Mouse (Mus musculus): ENCODE results near the gene Snai1. TPM values are rescaled to one million over a fixed set of nuclear protein-coding genes. Genes with fewer than 3 reads are reported as not detected.

Snai1 gene
- total RNA-seq, 2 experiments from 2014 or later: 0.27 to 0.75 TPM

DNA sequence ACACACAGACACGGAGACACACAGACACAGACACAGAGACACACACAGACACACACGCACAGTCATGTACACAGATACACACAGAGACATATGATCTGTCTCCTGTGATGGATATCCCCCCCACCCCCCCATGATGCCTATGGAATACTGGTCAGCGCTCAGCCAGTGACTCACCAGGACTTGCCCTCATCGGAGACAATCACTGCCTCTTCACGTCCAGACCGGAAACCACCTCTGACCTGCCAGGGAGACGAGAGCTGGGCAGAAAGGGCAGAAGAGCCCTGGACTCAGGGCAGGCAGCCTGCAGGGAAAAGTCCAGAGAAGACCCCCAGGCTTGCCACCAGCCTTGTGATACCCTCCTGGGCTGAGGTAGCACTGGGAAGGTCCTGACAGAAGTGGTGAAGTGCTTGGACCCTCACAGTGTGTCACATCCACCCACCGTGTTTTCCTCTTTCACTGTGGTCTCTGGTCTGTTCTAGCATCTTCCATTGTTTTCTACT, 38.2 kb downstream of the Snai1 start:
- no peak for DNase-seq (ENCODE audit: extremely low spot score in 1 of 2, low spot score in 1 of 2)

DNA sequence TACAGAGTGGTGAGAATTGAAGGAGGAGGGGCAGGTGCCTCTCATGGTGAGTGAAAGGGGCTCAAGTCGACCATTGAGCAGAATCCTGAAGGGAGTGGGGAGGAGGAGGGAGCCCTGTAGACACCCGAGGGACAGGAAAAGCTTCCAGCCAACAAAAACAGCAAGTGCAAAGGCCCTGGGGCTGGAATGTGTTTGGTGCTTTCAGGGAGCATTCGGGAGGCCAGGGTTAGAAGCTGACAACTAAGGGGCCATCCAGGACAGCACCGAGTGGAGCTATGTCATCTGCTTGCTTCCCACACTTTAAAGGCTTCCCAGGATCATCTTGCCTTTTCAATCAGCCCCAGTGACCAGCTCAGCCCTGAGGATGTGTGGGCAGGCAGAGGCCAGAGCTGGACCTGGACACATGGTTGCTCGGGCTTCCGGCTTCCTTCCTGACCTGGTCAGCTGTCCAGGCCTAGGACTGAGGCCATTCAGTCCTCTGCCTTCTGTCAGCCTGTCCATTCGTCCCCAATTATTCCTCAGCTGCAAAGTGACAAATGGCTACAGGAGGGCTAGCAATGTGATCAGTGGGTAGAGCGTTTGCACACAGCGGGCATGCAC, 39.3 kb downstream of the Snai1 start:
- no peak for DNase-seq (ENCODE audit: extremely low spot score in 1 of 2, low spot score in 1 of 2)

DNA sequence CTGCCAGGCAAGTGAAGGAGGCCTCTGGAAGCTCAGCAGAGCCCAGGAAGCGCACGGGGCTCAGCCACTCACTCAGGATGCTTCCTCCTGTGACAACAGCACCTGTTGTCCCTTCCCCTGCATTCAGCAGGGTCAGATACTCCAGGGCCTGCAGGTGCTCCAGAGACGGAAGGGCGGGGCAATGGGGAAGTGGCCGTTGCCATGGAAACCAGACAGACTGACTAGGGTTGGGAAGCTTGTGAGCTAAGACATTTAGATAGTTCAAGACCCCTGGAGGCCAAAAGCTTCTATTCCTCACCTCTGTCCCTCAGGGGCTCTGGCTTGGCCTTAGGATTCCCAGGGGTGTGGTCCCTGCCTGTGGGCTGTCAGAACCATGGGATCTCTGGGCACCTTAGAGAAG, 40.5 kb downstream of the Snai1 start:
- no peak for DNase-seq (ENCODE audit: extremely low spot score in 1 of 2, low spot score in 1 of 2)

DNA sequence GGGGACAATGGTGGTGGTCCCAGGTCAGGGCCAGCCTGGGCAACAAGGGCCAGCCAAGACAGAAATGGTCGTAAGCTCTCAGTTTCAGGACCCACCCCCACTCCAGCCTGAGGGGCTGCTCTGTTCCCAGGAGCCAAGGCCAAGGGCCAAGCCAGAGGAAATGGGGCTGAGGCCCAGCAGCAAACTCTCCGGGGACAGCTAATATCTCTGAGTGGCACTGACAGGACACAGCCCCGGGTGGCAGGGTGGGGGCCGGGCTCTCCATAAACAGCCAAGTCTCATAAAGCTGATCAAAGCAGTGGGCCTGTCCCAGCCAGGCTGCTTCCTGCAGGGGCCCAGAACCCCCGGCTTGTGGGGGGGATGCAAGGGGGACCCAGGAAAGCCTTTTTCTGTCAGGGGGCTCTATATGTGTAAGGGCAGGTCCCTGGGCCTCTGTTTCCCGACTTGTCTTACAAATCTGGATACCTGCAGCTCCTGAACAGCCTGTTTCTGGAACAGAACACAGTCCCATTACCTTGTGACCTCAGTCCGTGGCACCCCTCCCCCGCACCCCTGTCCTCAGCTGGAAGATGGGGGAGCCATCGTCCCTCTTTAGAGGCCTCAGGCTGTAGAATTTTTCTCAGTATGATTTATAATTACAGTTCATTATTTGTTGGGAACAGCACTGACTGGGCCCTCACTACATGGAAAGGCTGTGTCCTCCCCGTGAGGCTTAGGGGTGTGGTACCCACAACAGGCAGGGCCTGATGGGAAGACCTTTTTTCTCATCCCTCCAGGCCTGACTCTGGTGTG, 45.4 kb downstream of the Snai1 start:
- DNase-seq (ENCODE audit: extremely low spot score in 1 of 2, low spot score in 1 of 2): no peak

DNA sequence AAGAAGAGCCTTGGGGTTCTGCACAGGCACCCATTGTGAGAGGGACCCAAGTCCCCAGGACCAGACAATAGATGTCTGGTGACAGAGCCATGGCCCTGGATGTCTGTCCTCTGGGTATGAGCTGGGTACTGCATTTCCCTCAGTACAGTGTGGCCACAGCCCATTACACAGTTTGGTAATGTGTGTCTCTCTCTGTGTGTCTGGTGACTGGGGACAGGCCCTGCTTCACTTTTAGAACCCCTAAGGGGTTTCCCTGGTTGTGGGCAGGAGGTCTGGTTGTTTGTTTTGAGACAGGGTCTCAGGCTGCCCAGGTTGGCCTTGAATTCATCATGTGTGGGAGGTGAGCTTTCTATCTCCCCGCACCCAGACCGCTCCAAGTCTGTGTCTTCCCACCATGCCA, 47.3 kb downstream of the Snai1 start:
- no peak for DNase-seq (ENCODE audit: extremely low spot score in 1 of 2, low spot score in 1 of 2)

DNA sequence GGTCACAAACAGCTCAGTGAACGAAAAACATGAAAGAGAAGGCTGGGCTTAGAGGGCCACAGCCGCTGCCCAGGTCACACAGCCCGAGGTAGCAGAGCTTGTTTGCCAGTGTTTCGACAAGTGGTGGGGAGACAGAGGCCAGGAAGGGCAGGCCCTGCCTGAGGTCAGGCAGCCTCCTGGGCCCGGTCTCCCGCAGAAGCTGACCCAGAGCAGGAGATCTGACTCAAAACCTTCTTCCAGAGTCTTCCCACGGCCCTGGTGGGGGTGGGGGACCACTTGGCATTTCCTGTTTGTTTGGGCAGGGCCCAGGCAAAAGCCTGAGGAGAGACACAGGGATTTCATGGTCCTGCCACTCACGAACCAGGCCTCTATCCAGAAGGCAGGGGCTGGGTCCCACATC, 48.0 kb downstream of the Snai1 start:
- DNase-seq (ENCODE audit: extremely low spot score in 1 of 2, low spot score in 1 of 2): no peak

DNA sequence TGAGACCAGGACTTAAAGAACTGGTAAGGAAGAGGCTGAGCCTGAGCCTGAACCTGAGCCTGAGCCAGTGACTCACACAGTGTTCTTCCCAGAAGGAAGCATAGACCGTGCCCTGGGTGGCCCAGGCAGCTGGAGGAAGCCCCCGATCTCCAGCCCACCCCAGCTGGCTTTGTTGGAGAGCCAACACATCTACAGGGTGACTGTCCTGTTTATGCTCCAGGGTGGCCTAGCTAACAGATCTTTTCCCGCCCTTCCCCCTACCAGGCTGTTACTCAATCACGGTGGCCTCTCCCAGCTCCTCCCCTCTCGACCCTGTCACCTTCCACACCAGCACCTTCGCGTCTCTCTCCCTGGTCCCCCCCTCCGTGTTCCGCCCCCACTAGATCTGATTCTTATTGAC, 49.0 kb downstream of the Snai1 start:
- no peak for DNase-seq (ENCODE audit: extremely low spot score in 1 of 2, low spot score in 1 of 2)

GRCm38 (mm10) chr2:167588774-167589577, 51.0 kb downstream of the Snai1 start:
- DNase-seq (ENCODE audit: extremely low spot score in 1 of 2, low spot score in 1 of 2): no peak

Other genes with a start within 250 kb of the Snai1 start
- gene B4galt5, start 189.0 kb upstream of the Snai1 start, total RNA-seq (2021): 10 to 100 TPM; 45.5 to 53.0 TPM
- 10 to 100 TPM; 25.9 to 35.7 TPM for gene Slc9a8, start 116.5 kb upstream of the Snai1 start, total RNA-seq (2021)
- gene Rnf114, start 45.5 kb upstream of the Snai1 start, total RNA-seq (2021): 10 to 100 TPM; 51.1 to 53.1 TPM
- gene Spata2, start 45.3 kb upstream of the Snai1 start, total RNA-seq (2021): 10 to 100 TPM; 78.7 to 83.9 TPM
- 100 to 1,000 TPM; 213 to 235 TPM for gene Ube2v1, start 93.9 kb downstream of the Snai1 start, total RNA-seq (2021)
- gene Gm20431, start 123.3 kb downstream of the Snai1 start, total RNA-seq (2021): 10 to 100 TPM; 51.0 to 51.3 TPM
- 10 to 100 TPM; 32.4 to 32.8 TPM for gene Cebpb, start 150.7 kb downstream of the Snai1 start, total RNA-seq (2021)
- 10 to 100 TPM; 57.3 to 60.3 TPM for gene Tmem189, start 151.6 kb downstream of the Snai1 start, total RNA-seq (2021)